Mouse (Mus musculus) neural tube, embryonic 15.5 days (tissue): Measurements from ENCODE around the gene Thumpd2. TPM values are rescaled to one million over a fixed set of nuclear protein-coding genes. Genes with fewer than 3 reads are reported as not detected.

Experiments used
- ATAC-seq: fragments of 200-750 bp; cut with Nextera tagmentation; 2 replicates; pipeline ENCODE4 v1.8.0; 2017; ENCODE audit warnings: mild to moderate bottlenecking, moderate TSS enrichment, moderate library complexity; ENCODE audit not compliant: low FRiP score
- H3K27ac ChIP-seq: fragments of 300-500 bp; sonication (generic); replicated peaks from 2 replicates; pipeline ENCODE4 v1.5.1; 2015; ENCODE audit warnings: mild to moderate bottlenecking, inconsistent platforms
- H3K27me3 ChIP-seq: fragments of 300-500 bp; sonication (generic); replicated peaks from 2 replicates; pipeline ENCODE4 v1.6.1; 2015; ENCODE audit warnings: inconsistent platforms
- H3K36me3 ChIP-seq: fragments of 300-500 bp; sonication (generic); 2 replicates; pipeline ENCODE4 v1.6.1; 2015; ENCODE audit warnings: inconsistent platforms
- H3K4me1 ChIP-seq: fragments of 300-500 bp; sonication (generic); 2 replicates; pipeline ENCODE4 v1.6.1; 2015; ENCODE audit warnings: inconsistent platforms
- H3K4me2 ChIP-seq: fragments of 300-500 bp; sonication (generic); 2 replicates; pipeline ENCODE4 v1.6.1; 2015; ENCODE audit warnings: inconsistent platforms, mild to moderate bottlenecking, moderate library complexity
- H3K4me3 ChIP-seq: fragments of 300-500 bp; sonication (generic); replicated peaks from 2 replicates; pipeline ENCODE4 v1.5.1; 2015; ENCODE audit warnings: mild to moderate bottlenecking, inconsistent platforms
- H3K9ac ChIP-seq: fragments of 300-500 bp; sonication (generic); replicated peaks from 2 replicates; pipeline ENCODE4 v1.6.1; 2015; ENCODE audit warnings: mild to moderate bottlenecking, inconsistent platforms
- H3K9me3 ChIP-seq: fragments of 300-500 bp; sonication (generic); replicated peaks from 2 replicates; pipeline ENCODE4 v1.6.1; 2016; ENCODE audit warnings: inconsistent platforms
- WGBS: fragments of 180-500 bp; shearing (Covaris S2); methylation state at CpG from one replicate; pipeline ENCODE4 v1.1.7; 2015; ENCODE audit warnings: mixed read lengths; 5-methylcytosine and 5-hydroxymethylcytosine counted together
- polyA plus RNA-seq: library from polyadenylated mRNA; unstranded; fragments of >200 nt; fragmentation: Nextera tagmentation; extraction: Ambion mirVana; gene quantifications from 2 replicates; pipeline ENCODE4 v1.2.1, GENCODE M21; 2015

The Thumpd2 gene
- polyA plus RNA-seq, 1 experiment from 2014 or later = 7.5 TPM

DNA sequence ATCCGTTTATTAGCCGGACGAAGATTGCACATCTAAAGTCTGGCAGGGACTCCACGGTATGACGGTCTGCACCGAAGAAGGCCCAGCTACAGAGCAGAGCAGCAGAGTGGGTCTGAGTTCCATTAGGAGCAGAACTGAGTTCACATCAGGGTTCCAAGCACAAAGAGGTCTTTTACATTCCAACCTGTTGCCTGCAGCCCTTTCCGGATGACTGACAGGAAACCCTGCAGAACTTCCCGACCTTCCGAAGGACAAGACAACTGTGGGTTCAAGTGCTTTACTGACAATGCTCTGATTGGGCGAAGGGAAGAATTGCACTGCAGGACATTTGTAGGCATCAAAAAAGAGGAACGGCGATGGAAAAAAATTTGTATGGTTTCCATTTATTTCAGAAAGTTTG is 63.9 kb downstream of the Thumpd2 start:
- H3K27me3 ChIP-seq = no peaks in the 10 kb centered on the region
- H3K9me3 ChIP-seq = no peaks in the 10 kb centered on the region
- no peaks in the 10 kb centered on the region for H3K36me3 ChIP-seq
- H3K27ac ChIP-seq = no peak overlapping the region
- no peak overlapping the region for H3K4me3 ChIP-seq
- no peak for ATAC-seq
- peaks cover 12% of the 10 kb centered on the region for H3K4me1 ChIP-seq
- no peak overlapping the region for H3K9ac ChIP-seq
- 69% methylated on average over 12 of the region's 12 CpGs for WGBS
- H3K4me2 ChIP-seq = no peak overlapping the region

DNA sequence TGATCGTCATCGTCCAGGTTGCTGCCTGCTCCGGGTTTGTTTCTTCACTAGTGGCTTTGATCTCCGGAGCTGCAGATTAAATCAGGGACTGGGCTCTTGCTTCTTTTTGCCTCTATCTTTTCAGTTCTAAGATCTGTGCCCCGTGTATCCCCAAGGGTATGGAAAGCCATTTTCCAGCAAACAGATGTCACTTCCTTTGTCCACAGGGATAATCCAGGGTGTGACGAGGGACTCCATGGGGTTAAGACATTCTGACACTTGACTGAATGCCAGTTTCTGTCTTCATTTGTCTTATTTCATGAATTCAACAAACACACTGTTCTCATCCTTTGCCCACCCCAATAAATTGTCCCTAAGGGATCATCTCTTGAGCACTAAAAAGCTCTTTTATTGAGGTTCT is 65.9 kb downstream of the Thumpd2 start:
- Histone ChIP-seq H3K27ac (no peak overlapping the region), H3K27me3 (no peaks in the 10 kb centered on the region), H3K4me1 (no peaks in the 10 kb centered on the region), H3K4me3 (no peak overlapping the region), H3K9me3 (no peaks in the 10 kb centered on the region), H3K4me2 (no peak overlapping the region), H3K9ac (no peak overlapping the region), H3K36me3 (0 out of 2 replicates have a peak, but pooled peaks cover 2% of the 10 kb centered on the region)
- no peak for ATAC-seq
- 51% methylated on average over 6 of the region's 6 CpGs for WGBS

DNA sequence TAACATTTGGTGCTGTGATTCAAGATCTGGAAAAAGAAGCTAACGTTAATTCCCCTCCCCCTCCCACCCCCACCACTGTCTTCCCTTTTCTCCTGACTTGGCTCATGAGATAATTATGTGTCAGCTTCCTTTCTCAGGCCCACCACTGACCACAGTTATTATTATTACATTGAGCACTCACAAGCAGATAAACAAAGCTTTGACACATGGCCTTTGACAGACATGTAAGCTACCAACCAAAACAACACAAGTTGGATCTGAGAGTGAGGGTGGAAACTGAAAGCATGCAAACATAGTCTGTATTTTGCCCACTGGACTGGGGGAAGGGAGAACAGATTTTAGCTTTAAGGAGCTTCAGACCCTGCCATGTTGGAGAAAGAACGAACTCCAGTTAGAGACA is 67.7 kb downstream of the Thumpd2 start:
- Histone ChIP-seq H3K27me3 (no peaks in the 10 kb centered on the region), H3K4me3 (no peak overlapping the region), H3K9me3 (no peaks in the 10 kb centered on the region), H3K36me3 (0 out of 2 replicates have a peak, but pooled peaks cover 2% of the 10 kb centered on the region), H3K9ac (no peak overlapping the region), H3K4me1 (0 out of 2 replicates have a peak, but pooled peaks cover 4% of the 10 kb centered on the region), H3K4me2 (no peak overlapping the region), H3K27ac (no peak overlapping the region)
- 74% methylated on average over 2 of the region's 2 CpGs for WGBS
- no peak for ATAC-seq

DNA sequence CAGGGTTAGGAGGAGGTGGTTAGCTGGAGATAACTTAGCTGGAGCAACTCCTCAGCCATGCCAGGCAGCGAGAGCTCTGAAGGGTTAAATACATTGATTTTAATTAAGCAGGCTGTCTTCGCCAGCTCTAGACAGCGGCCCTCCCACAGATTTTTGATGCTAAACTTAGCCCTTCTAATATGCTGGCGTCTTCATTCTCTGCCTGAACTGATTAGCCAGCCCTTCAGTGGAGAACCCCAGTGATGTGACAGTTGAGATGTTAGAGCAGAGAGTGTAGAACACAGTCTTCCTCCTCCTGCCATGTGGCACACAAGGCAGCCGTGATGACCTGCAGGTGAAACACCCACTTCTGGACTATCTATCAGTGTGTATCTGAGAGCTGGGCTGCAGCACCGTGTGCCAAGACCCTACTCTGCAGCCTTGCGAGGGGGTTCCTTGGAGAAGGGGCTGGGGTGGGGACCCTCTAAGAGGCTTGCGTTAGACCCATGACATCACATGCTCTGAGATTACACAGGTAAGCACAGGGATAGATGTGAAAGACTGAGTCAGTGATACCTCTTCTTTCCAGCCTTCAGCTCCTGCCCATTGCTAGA is 73.3 kb downstream of the Thumpd2 start:
- H3K4me1 ChIP-seq = peaks cover 8% of the 10 kb centered on the region; the same call in 1 of the 2 replicates
- H3K27me3 ChIP-seq = no peaks in the 10 kb centered on the region
- no peaks in the 10 kb centered on the region for H3K9me3 ChIP-seq
- no peak overlapping the region for H3K9ac ChIP-seq
- 62% methylated on average over 8 of the region's 8 CpGs for WGBS
- H3K36me3 ChIP-seq = 0 out of 2 replicates have a peak, but pooled peaks cover 2% of the 10 kb centered on the region
- H3K4me3 ChIP-seq = no peak overlapping the region
- no peak overlapping the region for H3K27ac ChIP-seq
- ATAC-seq = no peak
- H3K4me2 ChIP-seq = no peak overlapping the region

DNA sequence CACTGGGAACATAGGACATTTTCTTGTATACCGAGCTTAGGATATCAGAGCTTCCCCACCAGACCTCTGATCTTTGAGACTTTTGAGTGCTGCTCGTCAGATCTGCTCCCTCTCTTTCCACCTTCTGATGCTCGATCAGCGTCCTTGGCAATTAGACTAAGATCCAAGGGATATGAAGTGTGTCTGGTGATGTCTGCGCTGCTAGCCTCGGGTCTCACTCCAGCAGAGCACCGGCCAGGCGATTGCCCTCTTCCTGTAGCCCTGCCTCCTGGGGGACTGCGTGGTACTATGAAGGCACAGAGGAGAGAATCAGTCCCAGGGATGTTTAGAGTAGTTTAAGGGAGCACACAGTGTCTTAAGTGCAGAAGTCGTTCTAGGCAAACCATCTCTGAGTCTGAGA is 81.9 kb downstream of the Thumpd2 start:
- Histone ChIP-seq H3K9me3 (no peaks in the 10 kb centered on the region), H3K36me3 (no peaks in the 10 kb centered on the region), H3K27ac (no peak overlapping the region), H3K4me2 (no peak overlapping the region), H3K4me1 (peaks cover 16% of the 10 kb centered on the region), H3K27me3 (no peaks in the 10 kb centered on the region), H3K9ac (no peak overlapping the region), H3K4me3 (no peak overlapping the region)
- no peak; the same call in 1 of the 2 replicates for ATAC-seq
- 78% methylated on average over 10 of the region's 10 CpGs for WGBS

DNA sequence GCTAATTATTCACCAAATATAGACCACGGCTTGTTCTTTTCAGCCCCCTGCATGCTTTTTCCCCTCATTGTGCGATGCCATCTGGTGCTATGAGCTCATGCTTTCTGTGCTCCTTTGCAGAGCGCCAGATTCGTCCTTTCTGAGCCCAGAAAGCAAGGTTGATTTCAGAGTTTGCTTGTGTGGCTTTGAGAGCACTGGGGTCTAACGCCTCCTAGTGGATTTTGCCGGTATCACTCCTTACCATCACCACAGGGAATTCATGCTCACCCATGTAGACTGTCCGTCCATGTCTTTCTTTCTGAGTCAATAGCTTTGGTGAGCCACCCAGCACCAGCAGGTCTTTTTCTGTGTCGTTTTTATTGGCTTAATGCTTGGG is 82.5 kb downstream of the Thumpd2 start:
- 5% methylated on average over 8 of the region's 8 CpGs for WGBS
- Histone ChIP-seq H3K9ac (no peak overlapping the region), H3K9me3 (no peaks in the 10 kb centered on the region), H3K4me2 (peak overlapping the region; percentile 25), H3K4me3 (no peak overlapping the region), H3K27ac (peak overlapping the region; percentile 71), H3K4me1 (peaks cover 19% of the 10 kb centered on the region), H3K36me3 (no peaks in the 10 kb centered on the region), H3K27me3 (no peaks in the 10 kb centered on the region)
- peak; percentile 79 for ATAC-seq

DNA sequence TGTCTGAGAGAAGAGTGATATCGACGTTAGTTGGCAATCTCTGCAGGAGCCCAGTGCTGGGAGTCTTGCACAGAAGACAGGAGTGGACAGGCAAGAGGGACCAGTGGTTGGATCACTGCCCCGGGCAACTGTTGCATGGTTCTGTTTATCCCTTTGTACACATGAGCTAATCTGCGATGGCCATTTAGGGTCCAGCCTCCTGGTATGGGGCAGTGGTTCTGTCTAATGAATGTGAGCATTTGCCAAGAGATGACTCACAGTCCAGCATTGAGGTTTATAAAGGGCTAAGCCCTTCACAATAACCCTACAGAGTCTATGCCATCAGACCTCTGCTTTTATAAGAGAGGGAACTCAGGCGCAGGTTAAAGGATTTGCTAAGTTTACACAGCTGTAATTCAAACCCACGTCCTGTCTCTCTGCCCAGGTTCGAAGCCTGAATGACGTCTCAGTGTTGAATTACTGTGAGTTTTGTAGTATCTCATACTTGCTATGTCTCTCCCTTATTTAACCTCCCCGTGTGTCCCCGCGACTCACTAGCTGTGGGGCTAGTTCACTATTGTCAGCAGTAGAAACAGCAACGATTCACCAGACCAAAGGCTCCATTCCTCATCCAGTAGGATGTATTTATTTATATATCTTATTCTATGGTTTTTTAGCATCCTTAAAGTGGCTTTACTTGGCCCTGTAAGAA is 83.0 kb downstream of the Thumpd2 start:
- Histone ChIP-seq H3K27ac (peak overlapping the region; percentile 71), H3K4me2 (peak overlapping the region; percentile 25), H3K4me1 (peaks cover 19% of the 10 kb centered on the region), H3K4me3 (no peak overlapping the region), H3K9ac (no peak overlapping the region), H3K27me3 (no peaks in the 10 kb centered on the region), H3K9me3 (no peaks in the 10 kb centered on the region), H3K36me3 (no peaks in the 10 kb centered on the region)
- WGBS = 63% methylated on average over 12 of the region's 12 CpGs
- peak; percentile 40; the same call in 1 of the 2 replicates for ATAC-seq

DNA sequence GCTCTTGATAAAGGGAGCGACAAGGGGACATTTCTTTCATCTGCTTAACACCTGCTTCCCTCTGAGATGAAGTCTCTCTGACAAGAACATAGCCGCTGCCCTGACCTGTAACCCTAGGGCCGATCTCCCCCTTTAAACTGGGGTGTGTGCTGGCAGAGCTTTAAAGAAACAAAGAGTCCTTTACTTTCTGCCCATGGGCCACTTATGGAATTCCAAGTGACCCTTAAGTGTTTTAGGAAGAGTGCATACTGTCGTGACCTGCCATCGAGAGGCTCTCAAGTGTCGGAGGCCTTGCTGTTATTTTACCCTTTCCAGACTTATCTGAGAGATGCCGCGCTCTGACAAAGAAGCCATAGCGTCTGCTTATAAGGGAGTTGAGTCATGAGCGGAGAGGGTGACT is 84.8 kb downstream of the Thumpd2 start:
- 88% methylated on average over 10 of the region's 10 CpGs for WGBS
- ATAC-seq = no peak

DNA sequence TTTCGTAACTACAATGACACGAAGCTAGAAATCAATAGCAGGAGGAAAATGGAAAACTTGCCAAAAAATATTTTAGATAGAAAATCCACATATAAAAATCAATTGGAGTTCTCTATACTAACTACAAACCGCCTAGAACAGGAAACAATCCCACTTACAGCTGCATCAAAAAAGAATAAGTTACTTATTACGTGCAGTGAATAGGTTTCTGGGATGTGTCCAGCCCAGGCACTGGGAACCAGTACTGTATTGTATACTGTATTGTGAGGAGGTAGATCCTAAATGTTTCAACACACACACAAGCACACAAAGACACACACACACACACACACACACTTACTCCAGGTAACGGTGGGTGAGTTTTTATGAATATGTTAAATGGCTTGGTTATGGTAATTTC is 87.6 kb downstream of the Thumpd2 start:
- WGBS = 86% methylated on average over 5 of the region's 5 CpGs
- no peaks in the 10 kb centered on the region for H3K36me3 ChIP-seq
- no peak overlapping the region for H3K27ac ChIP-seq
- ATAC-seq = no peak
- no peak overlapping the region for H3K4me3 ChIP-seq
- H3K9ac ChIP-seq = no peak overlapping the region
- H3K4me1 ChIP-seq = peaks cover 11% of the 10 kb centered on the region
- H3K27me3 ChIP-seq = no peaks in the 10 kb centered on the region
- H3K4me2 ChIP-seq = no peak overlapping the region
- no peaks in the 10 kb centered on the region for H3K9me3 ChIP-seq

More for the DNA sequence above, 84.8 kb downstream of the Thumpd2 start:
- Histone ChIP-seq H3K4me1 (peaks cover 16% of the 10 kb centered on the region), H3K4me2 (no peak overlapping the region), H3K4me3 (no peak overlapping the region), H3K9me3 (no peaks in the 10 kb centered on the region), H3K27ac (no peak overlapping the region), H3K27me3 (no peaks in the 10 kb centered on the region), H3K9ac (no peak overlapping the region), H3K36me3 (no peaks in the 10 kb centered on the region)

Other genes with a start within 250 kb of the Thumpd2 start
- 27.7 and 37.0 TPM in 2 replicates for gene Tmem178, start 120.5 kb downstream of the Thumpd2 start, polyA plus RNA-seq